Mouse (Mus musculus) G1E (cell line): ENCODE results near the gene Col13a1.

Experiments
- CTCF ChIP-seq: IDR thresholded peaks from 2 replicates; pipeline ENCODE4 v1.5.1; 2012; ENCODE audit warnings: low read depth, low read length, inconsistent platforms, mixed read lengths
- GATA1 ChIP-seq: IDR thresholded peaks from 2 replicates; pipeline ENCODE4 v1.6.1; 2012; ENCODE audit warnings: borderline replicate concordance, low read length, inconsistent platforms, mixed read lengths
- TAL1 ChIP-seq: conservative IDR thresholded peaks from 2 replicates; pipeline ENCODE4 v1.6.1; 2012; ENCODE audit warnings: low read depth, low read length, inconsistent platforms, mixed read lengths

DNA sequence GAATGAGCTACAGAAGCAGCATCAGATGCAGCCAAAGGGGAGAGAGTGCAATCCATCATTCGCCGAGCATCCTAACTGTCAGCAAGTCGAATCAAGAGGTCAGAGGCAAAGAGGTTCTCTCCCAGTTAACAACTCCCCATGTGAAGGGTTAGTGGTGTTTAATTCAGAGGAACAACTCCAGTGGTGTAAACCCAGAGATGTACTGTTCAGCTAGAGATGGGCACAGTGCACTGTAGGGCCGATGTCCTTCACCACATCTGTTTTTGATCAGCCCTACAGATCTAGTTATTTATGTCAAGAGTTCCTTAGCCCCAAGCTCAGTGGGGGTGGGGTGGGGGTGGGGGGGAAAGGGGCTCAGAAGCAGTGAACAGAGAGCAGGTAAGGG lies 155.2 kb downstream of the Col13a1 start:
- no peak for TF ChIP-seq CTCF
- TF ChIP-seq GATA1 = no peak
- TF ChIP-seq TAL1 = no peak
